Mouse (Mus musculus) MEL (cell line): ENCODE measurements at regions not wholly inside any gene's neighbourhood (a gene's known extent, or its start where the extent isn't known, plus 50 kb on each side); places are given as distances from the start of the nearest gene placed in this dataset.

Experiments used
- DNase-seq: peaks from one replicate; pipeline ENCODE4 v3.0.0; 2011; ENCODE audit warnings: low read depth, low spot score
- H3K27ac ChIP-seq: 2 replicates; pipeline ENCODE4 v1.5.1; 2012; ENCODE audit warnings: low read depth, mild to moderate bottlenecking, control low read depth, low read length, moderate library complexity; ENCODE audit not compliant: control insufficient read depth
- H3K27me3 ChIP-seq, 2 experiments: fragments of 150-350 bp in 1 of 2; sonication (generic) in 1 of 2; 2 replicates each; pipeline ENCODE4 v1.6.1; 2012; ENCODE audit warnings: low read length in 2 of 2, mild to moderate bottlenecking in 2 of 2, improper control_type of control experiment in 1 of 2, moderate library complexity in 1 of 2; ENCODE audit not compliant: insufficient read depth in 2 of 2, control insufficient read depth in 1 of 2
- H3K36me3 ChIP-seq, 2 experiments: 2 replicates each; pipeline ENCODE4 v1.6.1; 2012 to 2014; ENCODE audit warnings: low read length in 2 of 2, improper control_type of control experiment in 1 of 2, inconsistent platforms in 1 of 2, mild to moderate bottlenecking in 1 of 2; ENCODE audit not compliant: insufficient read depth in 2 of 2, control insufficient read depth in 1 of 2
- H3K4me1 ChIP-seq, 2 experiments: fragments of 150-350 bp in 1 of 2; sonication (generic) in 1 of 2; 2 replicates each; pipeline ENCODE4 v1.6.1; 2012; ENCODE audit warnings: low read length in 2 of 2, improper control_type of control experiment in 1 of 2, mild to moderate bottlenecking in 1 of 2; ENCODE audit not compliant: insufficient read depth in 2 of 2, control insufficient read depth in 1 of 2
- H3K4me3 ChIP-seq, 2 experiments: fragments of 150-350 bp in 1 of 2; sonication (generic) in 1 of 2; 2 replicates each; pipeline ENCODE4 v1.5.1; 2012; ENCODE audit warnings: low read depth in 2 of 2, low read length in 2 of 2, mild to moderate bottlenecking in 2 of 2, moderate library complexity in 2 of 2, control low read depth in 1 of 2, improper control_type of control experiment in 1 of 2; ENCODE audit not compliant: control insufficient read depth in 1 of 2, insufficient read depth in 1 of 2
- H3K79me2 ChIP-seq: 2 replicates; pipeline ENCODE4 v1.6.1; 2012; ENCODE audit warnings: mild to moderate bottlenecking, low read length, moderate library complexity; ENCODE audit not compliant: control insufficient read depth, poor library complexity, insufficient read depth
- H3K9ac ChIP-seq: 2 replicates; pipeline ENCODE4 v1.6.1; 2012; ENCODE audit warnings: low read depth, mild to moderate bottlenecking, control low read depth, low read length, moderate library complexity; ENCODE audit not compliant: control insufficient read depth, poor library complexity, severe bottlenecking
- H3K9me3 ChIP-seq: fragments of 150-350 bp; sonication (generic); replicated peaks from 2 replicates; pipeline ENCODE4 v1.6.1; 2012; ENCODE audit warnings: mild to moderate bottlenecking, low read length, improper control_type of control experiment, moderate library complexity; ENCODE audit not compliant: insufficient read depth
- BHLHE40 ChIP-seq: IDR thresholded peaks from 2 replicates; pipeline ENCODE4 v1.6.1; 2012; ENCODE audit warnings: low read depth, mild to moderate bottlenecking, inconsistent platforms, low read length, improper control_type of control experiment, borderline replicate concordance
- CHD1 ChIP-seq: IDR thresholded peaks from 2 replicates; pipeline ENCODE4 v1.6.1; 2012; ENCODE audit warnings: low read depth, mild to moderate bottlenecking, inconsistent platforms, low read length, improper control_type of control experiment
- CHD2 ChIP-seq: IDR thresholded peaks from 2 replicates; pipeline ENCODE4 v1.6.1; 2011; ENCODE audit warnings: low read length, improper control_type of control experiment
- CTCF ChIP-seq, 3 experiments: IDR thresholded peaks in 2 of 3; conservative IDR thresholded peaks in 1 of 3; 2 replicates each; pipeline ENCODE4 v1.5.1; 2011 to 2012; ENCODE audit warnings: low read length in 3 of 3, low read depth in 2 of 3, mild to moderate bottlenecking in 2 of 3, improper control_type of control experiment in 1 of 3, inconsistent platforms in 1 of 3, mixed read lengths in 1 of 3, moderate library complexity in 1 of 3; ENCODE audit not compliant: control insufficient read depth in 1 of 3, insufficient read depth in 1 of 3, poor library complexity in 1 of 3, severe bottlenecking in 1 of 3
- ETS1 ChIP-seq: IDR thresholded peaks from 2 replicates; pipeline ENCODE4 v1.6.1; 2012; ENCODE audit warnings: low read depth, mild to moderate bottlenecking, inconsistent platforms, low read length, improper control_type of control experiment, moderate library complexity
- GATA1 ChIP-seq: IDR thresholded peaks from 2 replicates; pipeline ENCODE4 v1.6.1; 2011; ENCODE audit warnings: low read depth, low read length, improper control_type of control experiment
- HCFC1 ChIP-seq: IDR thresholded peaks from 2 replicates; pipeline ENCODE4 v1.6.1; 2012; ENCODE audit warnings: low read depth, mild to moderate bottlenecking, inconsistent platforms, low read length, improper control_type of control experiment, moderate library complexity
- JUND ChIP-seq: IDR thresholded peaks from 2 replicates; pipeline ENCODE4 v1.6.1; 2011; ENCODE audit warnings: low read depth, mild to moderate bottlenecking, improper control_type of control experiment, low read length
- KAT2A ChIP-seq: conservative IDR thresholded peaks from 2 replicates; pipeline ENCODE4 v1.6.1; 2012; ENCODE audit warnings: low read depth, low read length, improper control_type of control experiment, inconsistent platforms
- MAZ ChIP-seq: IDR thresholded peaks from 2 replicates; pipeline ENCODE4 v1.6.1; 2012; ENCODE audit warnings: low read depth, mild to moderate bottlenecking, inconsistent platforms, low read length, improper control_type of control experiment
- MEF2A ChIP-seq: IDR thresholded peaks from 2 replicates; pipeline ENCODE4 v1.6.1; 2014; ENCODE audit warnings: low read depth, mild to moderate bottlenecking, inconsistent platforms, low read length, improper control_type of control experiment; ENCODE audit not compliant: poor library complexity, insufficient replicate concordance, severe bottlenecking; ENCODE audit errors: extremely low read depth
- MYB ChIP-seq: IDR thresholded peaks from 2 replicates; pipeline ENCODE4 v1.6.1; 2011; ENCODE audit warnings: mild to moderate bottlenecking, low read depth, low read length, improper control_type of control experiment
- MYC ChIP-seq: IDR thresholded peaks from 2 replicates; pipeline ENCODE4 v1.6.1; 2011; ENCODE audit warnings: low read depth, mild to moderate bottlenecking, low read length, improper control_type of control experiment, moderate library complexity
- NELFE ChIP-seq: IDR thresholded peaks from 2 replicates; pipeline ENCODE4 v1.6.1; 2011; ENCODE audit warnings: low read depth, low read length, improper control_type of control experiment
- POLR2A ChIP-seq, 2 experiments: IDR thresholded peaks; 2 replicates each; pipeline ENCODE4 v1.6.1; 2011 to 2012; ENCODE audit warnings: low read length in 2 of 2, mild to moderate bottlenecking in 2 of 2, control low read depth in 1 of 2, improper control_type of control experiment in 1 of 2, low read depth in 1 of 2, moderate library complexity in 1 of 2; ENCODE audit not compliant: control insufficient read depth in 1 of 2, insufficient read depth in 1 of 2, poor library complexity in 1 of 2
- POLR2AphosphoS2 ChIP-seq: IDR thresholded peaks from 2 replicates; pipeline ENCODE4 v1.6.1; 2011; ENCODE audit warnings: low read length, improper control_type of control experiment
- POLR2AphosphoS5 ChIP-seq: IDR thresholded peaks from 2 replicates; pipeline ENCODE4 v1.6.1; 2012; ENCODE audit warnings: low read depth, borderline replicate concordance, mild to moderate bottlenecking, inconsistent platforms, low read length, moderate library complexity, mixed read lengths
- RCOR1 ChIP-seq: IDR thresholded peaks from 2 replicates; pipeline ENCODE4 v1.6.1; 2012; ENCODE audit warnings: low read depth, mild to moderate bottlenecking, inconsistent platforms, low read length, improper control_type of control experiment
- SIN3A ChIP-seq: IDR thresholded peaks from 2 replicates; pipeline ENCODE4 v1.6.1; 2012; ENCODE audit warnings: low read length, improper control_type of control experiment, inconsistent platforms
- TBP ChIP-seq: IDR thresholded peaks from 2 replicates; pipeline ENCODE4 v1.8.0; 2011; ENCODE audit warnings: low read depth, low read length, improper control_type of control experiment
- TCF12 ChIP-seq: IDR thresholded peaks from 2 replicates; pipeline ENCODE4 v1.6.1; 2014; ENCODE audit warnings: low read depth, mild to moderate bottlenecking, inconsistent platforms, low read length, improper control_type of control experiment, moderate library complexity
- USF1 ChIP-seq: IDR thresholded peaks from 2 replicates; pipeline ENCODE4 v1.6.1; 2014; ENCODE audit warnings: low read depth, mild to moderate bottlenecking, inconsistent platforms, low read length, improper control_type of control experiment, moderate library complexity
- USF2 ChIP-seq, 2 experiments: IDR thresholded peaks; 2 replicates each; pipeline ENCODE4 v1.6.1; 2011 to 2012; ENCODE audit warnings: improper control_type of control experiment in 2 of 2, low read length in 2 of 2, borderline replicate concordance in 1 of 2, inconsistent platforms in 1 of 2, low read depth in 1 of 2, mild to moderate bottlenecking in 1 of 2; ENCODE audit not compliant: insufficient read depth in 1 of 2
- ZMIZ1 ChIP-seq: IDR thresholded peaks from 2 replicates; pipeline ENCODE4 v1.6.1; 2012; ENCODE audit warnings: low read depth, mild to moderate bottlenecking, inconsistent platforms, low read length, improper control_type of control experiment, moderate library complexity
- ZNF384 ChIP-seq: IDR thresholded peaks from 2 replicates; pipeline ENCODE4 v1.6.1; 2012; ENCODE audit warnings: low read depth, mild to moderate bottlenecking, inconsistent platforms, low read length, improper control_type of control experiment

- Histone ChIP-seq H3K9me3 (no peaks in the 10 kb centered on the region), H3K36me3 (no peaks in the 10 kb centered on the region), H3K4me1 (no peaks in the 10 kb centered on the region), H3K9ac (no peak overlapping the region), H3K27ac (no peak overlapping the region), H3K4me3 (no peak overlapping the region), H3K27me3 (no peaks in the 10 kb centered on the region), H3K79me2 (no peaks in the 10 kb centered on the region)
- DNase-seq, result no peak
- TF ChIP-seq ETS1, result no peak
- TF ChIP-seq BHLHE40, result no peak
- TF ChIP-seq POLR2AphosphoS2, result no peak
- no peak for TF ChIP-seq JUND
- TF ChIP-seq TBP, result no peak
- no peak for TF ChIP-seq MYB
- TF ChIP-seq POLR2AphosphoS5, result no peak
- no peak for TF ChIP-seq CHD2
- no peak for TF ChIP-seq MEF2A
- TF ChIP-seq POLR2A (IDR thresholded peaks at IDR 0.05; ENCODE audit: control insufficient read depth in 1 of 2, insufficient read depth in 1 of 2, low read depth in 1 of 2, low read length in 2 of 2, poor library complexity in 1 of 2), result no peak
- TF ChIP-seq MAZ, result no peak
- TF ChIP-seq HCFC1, result no peak
- TF ChIP-seq MYC, result no peak
- TF ChIP-seq CTCF (IDR thresholded peaks at IDR 0.05 in 2 of 3, conservative IDR thresholded peaks at IDR 0.05 in 1 of 3; ENCODE audit: control insufficient read depth in 1 of 3, insufficient read depth in 1 of 3, low read depth in 2 of 3, low read length in 3 of 3, poor library complexity in 1 of 3, severe bottlenecking in 1 of 3), result no peak
- no peak for TF ChIP-seq RCOR1
- TF ChIP-seq NELFE, result no peak
- no peak for TF ChIP-seq GATA1
- no peak for TF ChIP-seq ZNF384
- TF ChIP-seq KAT2A, result no peak
- no peak for TF ChIP-seq ZMIZ1
Observed at GRCm38 (mm10) chr12:8443917-8444453, 55.8 kb downstream of the Rhob start.

- no peaks in the 10 kb centered on the region for H3K27me3 ChIP-seq
- no peak for TF ChIP-seq TCF12
- no peak for TF ChIP-seq SIN3A
- TF ChIP-seq CHD1, result no peak
- TF ChIP-seq USF2 (IDR thresholded peaks at IDR 0.05; ENCODE audit: borderline replicate concordance in 1 of 2, insufficient read depth in 1 of 2, low read depth in 1 of 2, low read length in 2 of 2), result no peak
- no peak for TF ChIP-seq USF1
- no peak overlapping the region for H3K27ac ChIP-seq
- no peak for DNase-seq
- no peaks in the 10 kb centered on the region for H3K36me3 ChIP-seq
- H3K9ac ChIP-seq, result no peak overlapping the region
- no peaks in the 10 kb centered on the region for H3K79me2 ChIP-seq
- no peak overlapping the region for H3K4me3 ChIP-seq
- no peaks in the 10 kb centered on the region for H3K4me1 ChIP-seq
- H3K9me3 ChIP-seq, result no peaks in the 10 kb centered on the region
Observed at GRCm38 (mm10) chr12:8443253-8443661, 56.6 kb downstream of the Rhob start.
